Mouse (Mus musculus) kidney, adult 9 months (tissue): ENCODE measurements around the gene Cyp2d10.
"Not testable (repeated sequence)": the region's sequence is repeated elsewhere in the genome, so short reads cannot be mapped to it uniquely, and the experiment has no call there.

Source experiments
- DNase-seq: peaks from one replicate; pipeline ENCODE4 v3.0.0; 2022

The Cyp2d10 gene

DNA sequence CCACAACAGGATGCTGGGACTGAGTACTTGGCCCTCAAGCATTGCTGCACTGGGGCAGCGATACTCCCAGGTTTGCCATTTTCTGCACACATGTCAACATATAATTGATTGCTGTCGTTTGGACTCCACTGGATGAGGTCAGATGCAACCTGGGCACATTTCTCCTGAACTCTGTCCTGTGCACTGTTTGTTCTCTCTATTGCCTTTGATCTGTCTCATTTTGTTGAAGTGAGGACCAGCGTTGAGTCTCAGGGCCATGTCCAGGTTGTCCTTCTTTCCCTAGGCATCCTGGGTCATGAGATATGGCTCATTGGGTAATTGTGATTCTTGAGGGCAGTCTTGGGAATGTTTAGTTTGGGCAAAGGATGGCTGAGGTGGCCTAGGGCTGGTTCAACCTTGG lies 11.0 kb downstream of the Cyp2d10 start:
- DNase-seq, result not testable (repeated sequence)

DNA sequence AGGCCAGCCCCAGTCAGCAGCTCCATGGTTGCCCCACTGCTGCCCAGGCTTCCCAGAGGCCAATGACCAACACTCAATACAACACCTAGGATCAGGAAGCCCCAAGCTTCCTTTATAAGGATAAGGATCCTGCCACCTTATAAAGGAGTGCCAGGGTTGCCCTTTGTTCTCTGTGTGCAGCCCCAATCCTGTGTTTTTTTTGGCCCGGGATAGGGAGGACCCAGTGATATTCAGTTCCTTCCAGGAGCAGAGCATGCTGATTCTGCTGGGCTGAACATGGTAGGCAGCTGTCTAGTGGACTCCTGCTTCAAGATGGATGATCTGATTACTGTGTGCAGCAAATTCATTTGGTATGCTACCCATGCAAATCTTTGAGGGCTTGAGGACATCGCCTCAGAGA lies 13.1 kb downstream of the Cyp2d10 start, which contains the start of gene Cyp2d11:
TSS of gene Cyp2d11 (minus strand) at position 101 of the 400 bp plus-strand sequence.
- DNase-seq, result not testable (repeated sequence)

DNA sequence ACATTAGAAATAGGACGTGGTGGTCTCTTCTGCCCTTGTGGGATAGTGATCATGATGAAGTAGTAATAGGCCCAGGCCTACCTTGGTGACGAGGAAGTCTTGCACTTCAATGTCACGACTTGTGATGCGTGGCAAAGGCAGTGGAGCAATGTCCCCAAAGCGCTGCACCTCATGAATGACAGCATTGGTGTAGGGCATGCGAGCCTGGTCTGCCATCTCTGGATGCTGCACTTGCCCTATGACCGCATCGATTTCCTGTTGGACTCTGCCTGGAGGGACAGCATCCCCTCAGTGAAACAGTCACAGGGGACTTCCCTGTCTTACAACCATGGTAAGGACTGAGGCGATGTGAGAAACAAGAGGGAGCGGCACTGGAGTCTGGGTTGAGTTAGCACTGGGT lies 17.1 kb downstream of the Cyp2d10 start:
- DNase-seq, result not testable (repeated sequence)

DNA sequence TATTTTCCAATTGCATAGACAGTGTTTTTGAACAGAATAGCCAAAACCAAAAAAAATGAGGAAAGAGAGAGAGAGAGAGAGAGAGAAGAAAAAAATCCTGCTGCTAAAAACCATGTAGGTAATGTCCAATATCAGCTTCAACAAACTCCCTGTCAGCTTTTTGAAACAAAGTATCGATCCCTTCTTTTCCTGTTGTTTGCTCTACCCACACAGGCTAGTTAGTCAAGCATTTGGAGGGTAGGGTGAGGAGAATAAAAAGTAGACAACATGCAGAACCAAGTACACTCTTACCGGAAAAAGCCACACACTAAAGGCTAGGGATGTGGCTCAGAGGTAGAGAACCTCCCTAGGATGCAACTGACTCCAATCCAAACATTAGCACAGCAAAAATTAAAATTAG lies 21.3 kb downstream of the Cyp2d10 start:
- DNase-seq, result no peak

DNA sequence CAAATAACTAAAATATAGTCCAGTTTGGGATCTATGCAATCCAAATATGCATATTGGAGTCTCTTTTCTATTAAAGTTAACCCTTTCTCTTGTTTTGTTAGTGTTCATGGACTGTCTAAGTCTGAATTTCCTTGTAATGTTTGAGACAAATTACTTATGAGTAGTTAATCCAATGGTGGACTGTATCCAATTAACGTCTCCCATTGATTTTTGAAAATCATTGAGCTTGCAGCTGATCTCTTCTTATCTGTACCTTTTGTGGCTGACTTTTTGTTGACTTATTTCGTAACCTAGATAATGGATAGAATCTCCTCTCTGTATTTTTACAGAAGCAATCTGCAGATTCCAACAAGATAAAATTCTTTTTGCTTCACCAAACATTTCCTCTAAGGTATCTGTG lies 24.6 kb downstream of the Cyp2d10 start:
- DNase-seq, result no peak

DNA sequence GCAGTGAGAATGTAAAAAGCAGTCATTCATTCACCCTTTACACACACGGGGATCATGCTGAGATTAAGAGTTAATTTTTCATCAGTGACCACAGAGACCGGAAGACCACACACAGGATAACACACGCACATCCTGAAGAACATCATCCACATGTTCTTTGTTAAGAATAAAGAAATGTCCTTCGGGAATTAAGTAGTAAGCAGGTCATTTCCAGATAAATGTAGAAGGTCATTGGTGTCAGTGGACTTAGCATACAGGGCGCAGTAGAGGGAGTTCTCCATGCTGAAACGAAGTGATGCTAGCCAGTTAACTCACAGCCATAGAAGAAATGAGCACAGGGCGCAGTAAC lies 26.3 kb downstream of the Cyp2d10 start:
- no peak for DNase-seq

DNA sequence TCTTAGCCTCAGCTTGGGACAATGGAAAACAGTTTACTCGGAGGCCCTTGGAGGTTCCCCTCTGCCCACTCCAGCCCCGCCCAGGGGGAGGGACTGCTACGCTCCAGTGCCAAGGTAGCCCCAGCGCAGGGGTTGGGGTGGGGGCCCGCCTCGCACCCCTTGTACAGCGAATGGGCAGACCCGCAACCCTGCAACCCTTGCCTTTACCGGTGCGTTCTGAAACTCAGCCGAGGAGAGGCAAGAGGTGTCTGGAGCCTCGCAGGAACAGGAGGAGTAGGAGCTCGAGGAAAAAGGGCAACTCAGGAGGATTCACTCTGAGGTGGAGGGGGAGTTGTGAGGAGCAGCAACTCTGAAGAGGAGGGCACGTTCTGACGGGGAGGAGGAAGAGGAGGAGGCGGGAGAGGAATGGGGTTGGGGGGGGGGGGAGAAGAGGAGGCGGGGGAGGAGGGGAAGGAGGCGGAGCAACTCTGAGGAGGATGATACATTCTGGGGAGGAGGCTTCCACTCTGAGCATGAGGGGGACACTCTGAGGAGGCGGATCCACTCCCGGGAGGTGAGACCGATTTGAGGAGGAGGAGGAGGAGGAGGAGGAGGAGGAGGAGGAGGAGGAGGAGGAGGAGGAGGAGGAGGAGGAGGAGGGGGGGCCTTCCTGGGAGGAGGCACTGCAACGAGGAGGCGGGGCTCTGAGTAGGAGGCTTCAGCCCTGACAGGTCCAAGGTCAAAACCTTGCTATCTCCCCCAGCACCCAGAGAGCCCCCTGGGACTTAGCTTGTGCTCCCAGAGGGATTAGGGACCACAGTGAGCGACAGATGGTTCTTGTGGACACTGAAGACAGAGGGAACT lies 26.9 kb downstream of the Cyp2d10 start, which contains the start of gene Cyp2d22:
TSS of gene Cyp2d22 (minus strand) at position 390 of the 843 bp plus-strand sequence.
- peak; percentile 70 for DNase-seq

DNA sequence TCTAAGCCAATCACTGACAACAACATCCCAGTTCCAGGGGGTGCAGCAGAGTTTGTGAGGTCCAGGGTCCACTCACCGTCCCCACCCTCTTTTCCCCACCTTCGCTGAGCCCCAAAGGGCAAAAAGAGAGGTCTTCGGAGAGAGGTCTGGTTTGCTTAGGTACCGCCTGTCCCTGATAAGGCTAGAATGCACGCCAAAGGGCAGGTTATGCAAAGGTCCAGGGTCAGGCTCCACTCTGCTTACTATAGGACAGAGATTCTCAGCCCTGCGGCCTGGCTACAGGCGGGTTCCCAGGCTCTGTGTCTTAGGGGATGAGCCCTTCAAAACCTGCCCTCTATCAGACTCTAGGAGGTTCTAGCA lies 27.5 kb downstream of the Cyp2d10 start:
- DNase-seq, result no peak

DNA sequence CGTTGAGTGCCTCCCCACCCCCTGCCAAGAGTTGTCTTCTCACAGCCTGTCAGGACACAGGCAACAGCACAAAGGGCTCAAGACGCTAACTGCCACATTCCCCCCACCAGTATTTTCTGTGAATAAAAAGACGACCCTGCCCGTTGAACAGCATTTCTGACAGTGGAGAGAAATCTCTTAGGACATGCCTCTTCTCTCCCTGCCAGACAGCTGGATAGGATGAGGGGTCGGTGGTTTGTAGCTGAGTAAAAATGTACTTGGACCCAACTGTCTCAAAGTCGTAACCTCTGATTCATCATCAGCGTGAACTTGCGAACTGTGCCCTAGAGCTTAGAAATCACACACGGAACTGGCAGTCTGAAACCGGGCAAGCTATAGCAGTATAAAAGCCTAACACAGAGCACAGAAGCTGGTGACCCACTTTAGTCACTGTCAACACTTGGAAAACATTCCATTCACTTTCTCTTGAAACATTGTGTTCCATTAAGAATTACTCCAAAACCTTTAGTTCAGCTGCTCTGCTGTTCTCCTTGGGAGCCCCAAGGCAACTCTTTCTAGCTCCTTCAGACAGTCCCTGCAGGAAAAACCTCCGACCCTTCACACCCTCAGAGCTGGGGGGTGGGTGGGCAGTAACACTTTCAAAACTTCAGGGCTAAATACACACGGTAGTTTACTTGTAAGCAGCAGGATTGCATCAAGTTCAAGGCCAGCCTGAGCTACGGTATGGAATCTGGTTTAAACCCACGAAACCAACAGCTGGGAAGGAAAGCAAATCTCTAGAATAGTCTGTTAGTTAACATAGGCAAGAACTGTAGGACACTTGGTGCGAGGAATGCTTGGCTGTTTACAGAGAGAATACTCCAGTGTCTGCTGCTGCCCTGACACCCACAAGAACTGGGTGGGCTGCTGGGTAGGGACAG lies 28.5 kb downstream of the Cyp2d10 start:
- DNase-seq, result no peak

DNA sequence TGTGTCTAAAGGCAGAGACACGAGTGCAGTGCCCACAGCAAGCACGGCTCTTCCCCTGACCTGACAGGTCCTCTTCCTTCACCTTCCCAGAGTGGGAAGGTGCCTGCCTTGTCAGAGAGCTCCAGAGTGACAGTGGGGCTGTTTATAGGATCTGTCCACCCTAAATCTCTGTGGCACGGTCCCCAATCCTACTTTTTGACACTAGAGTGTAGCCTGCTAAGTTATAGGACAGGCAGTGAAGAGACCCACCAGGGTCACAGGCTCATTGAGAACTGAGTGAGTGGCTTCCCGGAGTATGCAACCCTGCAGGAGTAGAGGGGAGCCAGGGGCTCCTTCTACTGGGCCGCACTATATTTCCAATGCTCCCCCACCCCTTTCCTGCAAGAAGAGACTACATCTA lies 29.3 kb downstream of the Cyp2d10 start:
- no peak for DNase-seq

DNA sequence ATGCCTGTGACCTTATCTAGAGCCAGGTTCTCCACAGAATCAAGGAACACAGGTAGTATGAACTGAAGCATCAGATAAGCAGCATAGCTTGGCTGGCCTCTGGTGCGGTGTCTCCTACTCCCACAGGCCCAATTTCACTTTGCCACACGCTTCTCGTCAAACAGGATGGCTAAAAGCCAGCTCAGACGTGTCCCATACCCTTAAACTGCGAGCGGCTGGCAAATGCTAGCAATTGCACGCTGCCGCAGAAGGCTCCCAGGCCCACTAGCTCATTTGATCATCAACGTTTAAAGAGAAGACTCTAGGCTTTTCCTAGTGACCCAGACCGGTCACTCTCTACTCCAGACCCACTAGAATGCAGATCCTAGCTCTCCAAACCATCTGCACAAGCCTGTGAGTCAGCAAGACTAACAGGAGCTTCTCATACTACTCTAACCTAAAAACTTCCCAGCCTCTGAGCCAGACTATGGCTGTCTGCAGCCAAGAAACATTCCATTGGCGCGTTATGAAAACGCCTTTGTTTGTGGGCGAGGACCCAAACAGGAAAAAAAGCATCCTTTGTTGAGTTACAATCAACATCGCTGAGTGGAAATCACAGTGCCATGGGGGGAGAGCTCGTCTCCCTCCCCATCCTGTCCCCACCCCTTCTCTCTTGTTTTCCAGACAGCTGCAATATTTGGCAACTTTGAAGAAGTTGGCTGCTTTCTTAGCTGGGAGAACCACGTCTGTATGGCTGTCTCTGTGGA lies 30.4 kb downstream of the Cyp2d10 start:
- peak; percentile 73 for DNase-seq

DNA sequence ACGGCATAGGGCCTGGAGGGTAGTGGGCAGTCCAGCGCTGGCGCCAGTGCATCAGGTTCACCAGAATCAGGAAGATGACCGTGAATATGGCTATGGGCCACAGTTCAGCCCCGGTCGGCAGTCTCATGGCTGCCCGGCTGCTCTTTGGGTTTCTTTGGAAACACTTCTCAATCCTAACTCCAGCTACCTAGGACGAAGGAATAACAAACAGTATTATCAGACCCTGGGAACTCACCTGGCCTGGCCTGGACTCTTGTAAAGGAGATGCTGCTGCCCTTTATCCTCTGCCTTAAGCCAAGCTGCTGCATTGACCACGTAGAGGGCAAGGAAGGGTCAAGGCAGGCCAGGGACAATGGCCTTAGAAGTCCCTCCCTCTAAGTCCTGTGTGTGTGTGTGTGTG lies 31.1 kb downstream of the Cyp2d10 start:
- DNase-seq, result no peak

DNA sequence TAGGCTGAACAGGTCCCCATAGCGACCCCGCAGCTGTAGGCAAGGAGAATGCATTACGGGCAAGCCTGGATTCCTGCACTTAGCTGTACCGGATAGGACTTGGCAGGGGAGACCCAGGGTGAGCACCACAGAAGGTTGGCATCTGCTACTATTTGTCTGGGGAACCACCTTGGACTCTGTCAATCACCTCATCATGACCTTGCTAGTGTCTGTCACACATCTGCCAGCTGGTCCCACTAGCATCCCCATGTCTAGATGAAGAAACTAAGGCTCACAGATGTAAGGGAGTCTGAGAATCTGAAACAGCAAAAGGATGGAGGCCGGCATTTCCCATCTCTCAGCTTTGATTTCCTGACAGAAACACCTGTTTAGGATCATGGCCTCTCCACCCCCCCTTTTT lies 32.6 kb downstream of the Cyp2d10 start:
- no peak for DNase-seq

DNA sequence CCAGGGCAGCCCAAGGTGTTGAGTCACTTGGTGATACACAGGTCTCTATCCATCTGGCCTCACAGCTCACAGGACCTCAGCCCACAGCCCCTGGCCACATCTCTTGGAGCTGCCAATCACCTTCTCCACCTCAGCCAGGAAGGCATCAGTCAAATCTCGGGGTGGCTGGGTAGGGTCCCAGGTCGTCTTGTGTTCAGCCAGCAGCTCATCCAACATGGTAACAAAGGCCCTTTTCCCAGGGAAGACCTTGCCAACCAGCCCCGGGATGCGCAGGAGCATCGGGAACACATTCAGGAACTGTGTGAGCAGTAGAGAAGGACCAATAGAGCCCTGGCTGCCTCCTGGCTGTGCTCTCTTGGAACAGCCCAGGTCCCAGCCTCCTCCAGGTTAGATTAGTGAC lies 34.0 kb downstream of the Cyp2d10 start:
- DNase-seq, result no peak

DNA sequence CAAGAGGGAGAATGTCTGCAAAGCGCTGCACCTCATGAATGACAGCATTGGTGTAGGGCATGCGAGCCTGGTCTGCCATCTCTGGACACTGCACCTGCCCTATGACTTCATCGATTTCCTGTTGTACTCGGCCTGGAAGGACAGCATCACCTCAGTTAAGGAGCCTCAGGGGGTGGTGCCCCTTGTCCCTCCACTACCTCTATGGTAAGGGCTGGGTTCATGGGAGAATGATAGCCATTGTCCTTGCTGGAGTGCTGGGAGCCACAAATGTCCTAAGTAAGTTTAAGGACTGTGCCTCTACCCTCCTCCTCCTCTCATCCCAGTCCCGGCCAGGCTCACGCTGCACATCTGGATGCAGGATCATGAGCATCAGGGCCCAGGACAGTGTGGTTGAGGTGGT lies 34.5 kb downstream of the Cyp2d10 start:
- no peak for DNase-seq

DNA sequence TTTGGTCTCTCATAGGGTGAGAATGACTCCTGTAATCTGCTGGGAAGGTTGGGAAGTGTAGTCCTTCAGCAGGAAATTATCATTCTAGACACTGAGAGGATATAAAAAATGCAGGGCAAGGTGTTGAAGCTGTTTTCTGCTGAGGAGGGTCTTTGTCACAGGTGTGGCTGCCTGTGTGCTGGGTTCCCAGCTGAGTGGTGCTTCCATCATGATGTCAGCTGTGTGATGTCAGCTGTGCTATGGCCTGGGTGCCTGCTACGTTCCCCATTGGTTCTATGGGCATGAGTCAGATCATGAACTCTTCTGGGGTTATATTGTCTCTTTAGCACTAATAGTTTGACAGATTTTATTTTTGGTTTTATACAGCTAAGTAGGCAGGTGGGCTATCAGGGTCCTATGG lies 38.1 kb downstream of the Cyp2d10 start:
- DNase-seq, result no peak

DNA sequence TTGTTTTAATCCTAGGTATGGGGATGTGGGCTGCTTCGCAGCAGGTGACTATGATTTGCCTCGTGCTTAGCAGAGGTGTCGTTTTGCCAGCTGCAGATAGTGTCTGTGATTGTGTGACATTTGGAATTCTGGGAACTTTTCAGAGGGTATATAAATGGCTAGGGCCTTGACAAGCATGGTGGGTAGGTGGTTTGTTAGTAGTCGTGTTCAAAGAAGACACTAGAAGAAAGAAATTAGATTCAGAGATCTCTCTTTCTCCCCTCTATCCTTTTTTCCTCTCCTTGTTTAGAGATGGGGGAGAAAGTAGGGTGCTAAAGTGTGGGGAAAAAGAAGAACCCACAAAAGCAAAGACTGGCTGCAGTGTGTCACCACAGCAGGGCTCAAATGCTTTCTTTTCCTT lies 38.8 kb downstream of the Cyp2d10 start:
- no peak for DNase-seq

DNA sequence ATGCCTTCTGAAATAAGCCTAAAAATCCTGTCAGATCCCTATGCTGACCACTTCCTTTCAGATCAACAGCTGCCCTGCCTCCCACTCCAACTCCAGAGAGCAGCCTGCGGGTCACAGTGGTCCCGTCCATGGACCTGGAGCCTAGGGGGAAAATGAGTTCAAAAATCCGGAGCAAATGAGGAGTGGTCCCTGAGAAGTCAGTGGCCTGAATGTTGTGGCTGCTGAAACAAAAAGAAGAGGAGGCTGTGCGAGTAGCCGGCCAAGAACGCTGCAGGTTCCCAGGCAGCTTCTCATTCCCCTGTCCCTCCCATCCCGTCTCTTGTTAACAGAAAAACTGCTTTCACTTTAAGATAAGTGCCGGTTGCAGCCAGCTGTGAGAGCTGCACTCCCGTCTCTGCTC lies 42.4 kb downstream of the Cyp2d10 start:
- DNase-seq, result not testable (repeated sequence)

DNA sequence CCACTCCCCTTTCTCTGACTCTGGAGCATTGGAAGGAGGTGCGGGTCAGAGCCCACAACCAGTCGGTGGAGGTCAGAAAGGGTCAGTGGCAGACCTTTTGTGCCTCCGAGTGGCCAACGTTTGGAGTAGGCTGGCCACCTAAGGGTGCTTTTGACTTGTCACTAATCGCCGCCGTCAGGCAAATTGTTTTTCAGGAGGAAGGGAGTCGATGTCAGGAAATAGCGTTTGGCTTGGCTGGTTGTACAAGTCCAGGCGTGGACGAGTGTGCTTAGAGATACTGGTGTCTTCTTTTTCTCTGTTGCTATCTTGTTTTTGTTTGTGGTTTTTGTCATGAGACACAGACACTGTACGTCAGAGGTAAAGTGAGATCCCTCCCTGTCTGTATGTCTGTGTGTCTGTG lies 43.2 kb downstream of the Cyp2d10 start:
- not testable (repeated sequence) for DNase-seq

DNA sequence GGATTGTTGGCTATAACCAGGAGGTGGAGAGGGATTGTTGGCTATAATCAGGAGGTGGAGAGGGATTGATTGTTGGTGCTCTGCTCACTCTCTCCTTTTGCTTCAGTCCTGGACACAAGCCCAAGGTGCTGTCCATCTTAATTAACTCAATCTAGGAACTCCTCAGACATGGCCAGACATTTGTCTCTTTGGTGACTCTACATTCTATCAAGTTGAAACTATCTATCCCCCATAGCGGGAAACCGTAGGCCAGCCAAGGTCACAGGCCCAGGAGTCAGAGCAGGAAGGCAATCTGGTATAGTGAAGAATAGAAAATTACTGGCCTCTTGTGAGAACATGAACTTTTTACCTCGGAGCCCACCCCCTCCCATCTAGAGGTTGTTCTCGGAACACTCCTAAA lies 44.8 kb downstream of the Cyp2d10 start:
- no peak for DNase-seq

DNA sequence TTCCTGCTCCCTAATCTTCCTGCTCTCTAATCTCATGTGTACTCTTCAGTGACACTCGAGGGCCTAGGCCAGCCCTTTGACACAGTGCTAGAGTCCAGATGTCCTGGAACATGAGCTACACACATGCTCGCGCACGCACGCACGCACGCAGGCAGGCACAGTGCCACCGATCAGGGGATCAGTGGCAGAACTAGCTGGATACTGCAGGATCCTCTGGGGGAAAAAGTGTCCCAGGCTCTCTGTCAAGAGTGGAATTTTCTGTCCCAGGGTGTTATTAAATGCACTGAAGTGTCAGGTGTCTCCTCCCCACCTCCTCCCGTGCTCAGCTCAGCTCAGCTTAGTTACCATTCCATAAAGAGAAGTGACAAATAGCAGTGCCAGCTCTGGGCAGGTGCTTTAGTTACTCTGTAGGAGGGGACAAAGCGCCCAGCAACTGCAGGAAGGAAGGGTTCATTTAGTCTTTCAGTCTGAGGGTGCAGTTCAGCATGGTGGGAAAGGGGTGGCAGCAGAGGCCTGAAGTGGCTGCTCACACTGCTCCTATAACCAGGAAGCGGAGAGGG lies 45.5 kb downstream of the Cyp2d10 start:
- peak; percentile 70 for DNase-seq

DNA sequence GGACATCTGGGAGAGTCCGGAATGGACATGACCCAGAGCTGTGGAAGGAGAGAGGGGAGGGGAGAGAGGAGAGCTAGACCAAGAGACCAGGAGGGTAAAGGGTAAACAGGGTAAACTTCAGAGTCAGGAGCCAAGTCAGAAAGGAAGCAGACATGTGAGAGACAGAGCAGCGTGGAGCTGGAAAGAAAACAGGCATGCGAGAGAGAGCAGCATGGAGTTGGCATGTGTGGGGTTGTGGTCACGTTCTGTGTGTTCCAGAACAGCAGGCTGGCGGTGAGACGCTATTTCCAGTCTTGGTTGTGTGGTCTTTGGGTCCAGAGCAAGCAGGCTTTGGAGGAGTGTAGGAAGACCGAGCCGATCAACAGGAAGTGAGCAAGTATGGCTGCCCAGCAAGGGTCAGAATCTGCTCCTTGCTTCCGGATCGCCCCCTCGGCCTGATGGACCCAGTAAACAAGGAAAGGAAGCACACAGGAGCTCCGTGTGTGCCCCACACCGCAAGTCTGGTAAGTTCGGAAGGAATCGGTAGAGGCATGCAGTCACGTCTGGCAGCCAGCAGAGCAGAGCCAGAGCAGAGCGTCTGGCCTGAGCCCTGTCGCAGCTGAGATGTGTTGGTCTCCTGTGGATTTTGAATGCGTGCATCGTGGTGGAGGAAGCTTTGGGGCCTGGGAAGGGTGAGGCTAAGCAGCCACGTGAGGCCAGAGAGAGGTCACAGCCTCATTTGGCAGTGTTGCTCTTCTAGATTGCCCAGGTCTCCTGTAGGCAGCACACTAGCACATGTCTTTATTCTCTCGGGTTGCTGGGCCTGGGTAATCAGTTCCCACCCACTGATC lies 48.3 kb downstream of the Cyp2d10 start:
- peak; percentile 77 for DNase-seq
